Mouse (Mus musculus): ENCODE data around the gene Gm21773.
"Not testable (repeated sequence)": the region's sequence is repeated elsewhere in the genome, so short reads cannot be mapped to it uniquely, and the experiment has no call there.

Gene Gm21773

DNA sequence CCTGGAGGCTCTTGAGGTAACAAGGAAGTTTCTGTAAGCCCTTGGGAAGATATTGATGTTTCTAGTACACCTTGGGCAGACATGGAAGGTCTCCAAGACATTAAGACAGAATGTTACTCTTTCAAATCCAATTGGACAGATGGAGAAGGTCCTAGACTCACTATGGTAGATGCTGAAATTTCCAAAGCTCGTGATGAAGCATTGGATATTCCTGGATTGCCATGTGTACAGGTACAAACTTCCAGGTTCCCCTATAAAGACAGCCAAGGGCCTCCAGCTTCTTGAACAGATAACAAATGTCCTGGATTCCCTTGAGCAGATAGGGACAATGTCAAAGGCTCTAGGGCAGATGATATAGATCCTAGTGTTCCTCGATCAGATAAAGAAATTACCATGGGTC is at the start of gene Gm21773:
Gm21773 (minus strand) TSS at position 101 of the 400 bp plus-strand sequence.
- not testable (repeated sequence) for DNase-seq (ENCODE audit: low spot score)

All from ovary, adult 18-20 months (tissue).